In the genomic region with DNA sequence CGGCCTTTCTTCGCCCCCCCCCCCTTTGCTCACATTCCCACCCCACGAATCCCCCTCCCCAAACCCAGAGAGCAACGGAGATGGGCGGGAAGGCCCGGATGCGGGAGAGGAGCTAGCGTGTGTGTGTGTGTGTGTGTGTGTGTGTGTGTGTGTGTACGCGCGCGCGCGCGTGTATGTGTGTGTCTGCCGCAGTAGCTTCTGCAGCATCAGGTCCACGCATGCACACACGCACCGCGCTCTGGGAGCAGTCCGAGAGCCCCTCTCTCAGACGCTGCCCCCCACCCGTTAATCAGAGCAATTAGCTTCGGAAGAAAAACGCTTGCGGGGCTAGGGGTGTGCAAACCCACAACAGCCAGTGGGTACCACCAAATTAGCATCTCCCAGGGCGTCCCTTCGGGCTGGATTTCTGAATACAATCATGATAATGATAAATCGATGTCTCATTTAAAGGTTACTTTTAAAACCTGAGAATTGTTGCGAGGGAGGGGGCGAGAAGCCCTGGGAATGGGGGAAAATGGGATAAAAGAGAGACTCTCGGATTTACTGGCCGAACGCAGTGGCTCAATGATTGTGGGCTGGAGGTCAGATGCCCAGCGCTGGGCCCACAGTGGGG, we compare ENCODE assay signal across 7 mouse cellular contexts. TPM values are rescaled to one million over a fixed set of nuclear protein-coding genes. Genes with fewer than 3 reads are reported as not detected.
A peak's percentile ranks its signal among the peaks of the same experiment; 100 is the strongest.
DNase-seq lines count a peak whose midpoint lies in the region; ATAC-seq lines count a peak whose summit lies in the region.

No protein-coding gene starts in this region.

- peak overlapping the region; percentile 31 for H3K4me3 ChIP-seq in embryonic facial prominence, embryonic 11.5 days (ENCODE audit: low read depth, low read length)
- peak overlapping the region; percentile 55 for H3K4me3 ChIP-seq in limb, embryonic 10.5 days

- intact Hi-C loops in left cerebral cortex, postnatal 10 days (cut with DNase I), result loop anchor here (5.0 kb wide), 1 partner anchor 133 kb away; no protein-coding TSS in a partner anchor

- no peaks in the 10 kb centered on the region for H3K9me3 ChIP-seq in embryonic facial prominence, embryonic 11.5 days (replicated peaks; ENCODE audit: control insufficient read depth, low read length)
- no peaks in the 10 kb centered on the region for H3K9me3 ChIP-seq in limb, embryonic 10.5 days (replicated peaks)

- peak overlapping the region; percentile 46 for H3K9ac ChIP-seq in embryonic facial prominence, embryonic 11.5 days (replicated peaks; ENCODE audit: low read length)

- peaks cover 12% of the 10 kb centered on the region for H3K4me1 ChIP-seq in embryonic facial prominence, embryonic 11.5 days (ENCODE audit: control insufficient read depth, insufficient read depth, low read length)
- peaks cover 72% of the 10 kb centered on the region for H3K4me1 ChIP-seq in limb, embryonic 10.5 days

- H3K27ac ChIP-seq in embryonic facial prominence, embryonic 11.5 days (replicated peaks; ENCODE audit: low read depth, low read length), result no peak overlapping the region
- H3K27ac ChIP-seq in limb, embryonic 10.5 days, result peak overlapping the region; percentile 93

- H3K27me3 ChIP-seq in embryonic facial prominence, embryonic 11.5 days (ENCODE audit: control insufficient read depth, insufficient read depth, low read length), result peaks cover 80% of the 10 kb centered on the region
- H3K27me3 ChIP-seq in limb, embryonic 10.5 days (ENCODE audit: low read depth, poor library complexity, severe bottlenecking), result peaks cover 94% of the 10 kb centered on the region

- ATAC-seq in embryonic facial prominence, embryonic 11.5 days (replicated peaks; ENCODE audit: insufficient number of reproducible peaks, low FRiP score, low TSS enrichment, low read depth), result no peak

- H3K4me2 ChIP-seq in embryonic facial prominence, embryonic 11.5 days (ENCODE audit: low read depth, low read length), result peak overlapping the region; percentile 77

- WGBS in embryonic facial prominence, embryonic 11.5 days, result 1% methylated on average over 33 of the region's 35 CpGs
- WGBS in limb, embryonic 10.5 days, result 2% methylated on average over 34 of the region's 35 CpGs

- H3K36me3 ChIP-seq in embryonic facial prominence, embryonic 11.5 days (replicated peaks; ENCODE audit: control insufficient read depth, insufficient read depth, low read depth, low read length), result no peaks in the 10 kb centered on the region
- H3K36me3 ChIP-seq in limb, embryonic 10.5 days, result no peaks in the 10 kb centered on the region

- DNase-seq in left cerebral cortex, postnatal 10 days (ENCODE audit: extremely low spot score in 1 of 2, low spot score in 2 of 2), result peak; percentile 76 to 82
- no peak for DNase-seq in left cerebral cortex, adult 8-10 months (ENCODE audit: low spot score in 2 of 2)
- DNase-seq in T-cell, adult 2 months (ENCODE audit: low spot score), result peak; percentile 48
- DNase-seq in embryonic facial prominence, embryonic 11.5 days (ENCODE audit: low spot score), result peak; percentile 61
- peak; percentile 52 for DNase-seq in limb, embryonic 10.5 days (ENCODE audit: low spot score)
- DNase-seq in right cerebral cortex, postnatal 25 days, result peak; percentile 67
- DNase-seq in gastrocnemius, postnatal 4 days (ENCODE audit: low spot score in 2 of 2), result no peak

RNA-seq across cellular contexts. Expression of a gene that starts 13.1 kb away (rescaled TPM):
- 10 to 100 TPM; 11.3 to 15.3 TPM for total RNA-seq in left cerebral cortex, postnatal 10 days (2021)
- total RNA-seq in left cerebral cortex, adult 8-10 months (2022), result 10 to 100 TPM in 2 of 4 experiments, 1 to 10 TPM in 2; 7.1 to 16.7 (median 11.1) TPM
- 10.3 and 12.2 TPM in 2 replicates for polyA plus RNA-seq in embryonic facial prominence, embryonic 11.5 days (2014; fragmentation: Nextera tagmentation; extraction: Ambion mirVana)
- 12.2 and 15.1 TPM in 2 replicates for polyA plus RNA-seq in limb, embryonic 10.5 days (2016; fragmentation: Nextera tagmentation; extraction: Ambion mirVana)
- 1 to 10 TPM; 4.6 to 5.3 TPM for total RNA-seq in gastrocnemius, postnatal 4 days (2021)

RNA-seq across cellular contexts. Expression of a gene that starts 31.1 kb away (rescaled TPM):
- total RNA-seq in left cerebral cortex, postnatal 10 days (2021), result 1 to 10 TPM; 2.8 to 3.5 TPM
- 1 to 10 TPM; 2.2 to 3.3 (median 2.6) TPM for total RNA-seq in left cerebral cortex, adult 8-10 months (2022)
- polyA plus RNA-seq in embryonic facial prominence, embryonic 11.5 days (2014; fragmentation: Nextera tagmentation; extraction: Ambion mirVana), result 87.1 and 91.8 TPM in 2 replicates
- 151 and 170 TPM in 2 replicates for polyA plus RNA-seq in limb, embryonic 10.5 days (2016; fragmentation: Nextera tagmentation; extraction: Ambion mirVana)
- 1 to 10 TPM; 5.4 to 5.6 TPM for total RNA-seq in gastrocnemius, postnatal 4 days (2021)

RNA-seq across cellular contexts. Expression of a gene that starts 32.2 kb away (rescaled TPM):
- total RNA-seq in left cerebral cortex, postnatal 10 days (2021), result 10 to 100 TPM; 54.4 to 56.9 TPM
- total RNA-seq in left cerebral cortex, adult 8-10 months (2022), result 10 to 100 TPM; 48.9 to 54.2 (median 50.0) TPM
- polyA plus RNA-seq in embryonic facial prominence, embryonic 11.5 days (2014; fragmentation: Nextera tagmentation; extraction: Ambion mirVana), result 4.4 and 4.8 TPM in 2 replicates
- polyA plus RNA-seq in limb, embryonic 10.5 days (2016; fragmentation: Nextera tagmentation; extraction: Ambion mirVana), result 4.3 and 7.1 TPM in 2 replicates
- 10 to 100 TPM; 10.4 to 10.7 TPM for total RNA-seq in gastrocnemius, postnatal 4 days (2021)

Comparison
In these comparisons a context has a peak if more than half of its experiments do, and no peak if none do; other contexts are left out.
1. DNase-seq: peak in left cerebral cortex, postnatal 10 days (2 of 2), T-cell, adult 2 months (single experiment), embryonic facial prominence, embryonic 11.5 days (single experiment), limb, embryonic 10.5 days (single experiment) and right cerebral cortex, postnatal 25 days (single experiment); none in left cerebral cortex, adult 8-10 months (0 of 2) and gastrocnemius, postnatal 4 days (0 of 2).
2. RNA of a gene that starts 32.2 kb away (total RNA-seq): 54.4 to 56.9 TPM in left cerebral cortex, postnatal 10 days and 48.9 to 54.2 TPM in left cerebral cortex, adult 8-10 months; 10.4 to 10.7 TPM in gastrocnemius, postnatal 4 days; every median in the first group is over 4 times any median in the second.